Mouse (Mus musculus): ENCODE results near the gene Cpa4. TPM values are rescaled to one million over a fixed set of nuclear protein-coding genes. Genes with fewer than 3 reads are reported as not detected.

Cpa4 gene
- polyA plus RNA-seq, 1 experiment from 2014 or later, result 0.84 TPM

GRCm38 (mm10) chr6:30614251-30614650, 46.1 kb downstream of the Cpa4 start:
- Histone ChIP-seq H3K36me3 (ENCODE audit: control insufficient read depth, insufficient read depth, low read length) (no peaks in the 10 kb centered on the region), H3K9me3 (ENCODE audit: control insufficient read depth, low read length) (no peaks in the 10 kb centered on the region), H3K4me2 (ENCODE audit: low read length) (no peak overlapping the region), H3K4me3 (ENCODE audit: low read length) (no peak overlapping the region), H3K27me3 (replicated peaks; ENCODE audit: control insufficient read depth, insufficient read depth, low read length) (0 out of 2 replicates have a peak, but pooled peaks cover 2% of the 10 kb centered on the region), H3K4me1 (ENCODE audit: control insufficient read depth, insufficient read depth, low read depth, low read length) (peaks cover 25% of the 10 kb centered on the region), H3K9ac (ENCODE audit: low read depth, low read length) (no peak overlapping the region), H3K27ac (ENCODE audit: low read depth, low read length) (no peak overlapping the region)
- ATAC-seq, result no peak
- 63% methylated on average over 6 of the region's 6 CpGs for WGBS

GRCm38 (mm10) chr6:30615741-30616140, 47.6 kb downstream of the Cpa4 start:
- WGBS, result 22% methylated on average over 4 of the region's 4 CpGs
- ATAC-seq, result no peak

GRCm38 (mm10) chr6:30616491-30616941, 48.3 kb downstream of the Cpa4 start:
- Histone ChIP-seq H3K4me2 (ENCODE audit: low read length) (no peak overlapping the region), H3K27ac (ENCODE audit: low read depth, low read length) (0 out of 2 replicates have a peak overlapping the region, but pooled peaks have one; percentile 3)

More at GRCm38 (mm10) chr6:30615741-30616140, 47.6 kb downstream of the Cpa4 start:
- H3K36me3 ChIP-seq (ENCODE audit: control insufficient read depth, insufficient read depth, low read length), result no peaks in the 10 kb centered on the region
- H3K4me3 ChIP-seq (ENCODE audit: low read length), result no peak overlapping the region
- 0 out of 2 replicates have a peak, but pooled peaks cover 2% of the 10 kb centered on the region for H3K27me3 ChIP-seq (replicated peaks; ENCODE audit: control insufficient read depth, insufficient read depth, low read length)
- peaks cover 25% of the 10 kb centered on the region for H3K4me1 ChIP-seq (ENCODE audit: control insufficient read depth, insufficient read depth, low read depth, low read length)
- H3K4me2 ChIP-seq (ENCODE audit: low read length), result no peak overlapping the region
- no peaks in the 10 kb centered on the region for H3K9me3 ChIP-seq (ENCODE audit: control insufficient read depth, low read length)
- no peak overlapping the region for H3K9ac ChIP-seq (ENCODE audit: low read depth, low read length)
- no peak overlapping the region for H3K27ac ChIP-seq (ENCODE audit: low read depth, low read length)

GRCm38 (mm10) chr6:30617020-30617958, 49.1 kb downstream of the Cpa4 start:
- peak overlapping the region; percentile 70 for H3K27ac ChIP-seq (ENCODE audit: low read depth, low read length)
- 5% methylated on average over 11 of the region's 13 CpGs for WGBS
- 0 out of 2 replicates have a peak, but pooled peaks cover under 1% of the 10 kb centered on the region for H3K27me3 ChIP-seq (replicated peaks; ENCODE audit: control insufficient read depth, insufficient read depth, low read length)
- ATAC-seq, result peak; percentile 62
- H3K4me3 ChIP-seq (ENCODE audit: low read length), result peak overlapping the region; percentile 28
- H3K4me1 ChIP-seq (ENCODE audit: control insufficient read depth, insufficient read depth, low read depth, low read length), result peaks cover 25% of the 10 kb centered on the region
- H3K9me3 ChIP-seq (ENCODE audit: control insufficient read depth, low read length), result no peaks in the 10 kb centered on the region
- peak overlapping the region; percentile 53 for H3K9ac ChIP-seq (ENCODE audit: low read depth, low read length)
- no peaks in the 10 kb centered on the region for H3K36me3 ChIP-seq (ENCODE audit: control insufficient read depth, insufficient read depth, low read length)
- peak overlapping the region; percentile 58 for H3K4me2 ChIP-seq (ENCODE audit: low read length)

More at GRCm38 (mm10) chr6:30616491-30616941, 48.3 kb downstream of the Cpa4 start:
- H3K27me3 ChIP-seq (replicated peaks; ENCODE audit: control insufficient read depth, insufficient read depth, low read length), result 0 out of 2 replicates have a peak, but pooled peaks cover 2% of the 10 kb centered on the region
- H3K9me3 ChIP-seq (ENCODE audit: control insufficient read depth, low read length), result no peaks in the 10 kb centered on the region
- H3K4me1 ChIP-seq (ENCODE audit: control insufficient read depth, insufficient read depth, low read depth, low read length), result peaks cover 25% of the 10 kb centered on the region
- no peak for ATAC-seq
- no peak overlapping the region for H3K4me3 ChIP-seq (ENCODE audit: low read length)
- H3K36me3 ChIP-seq (ENCODE audit: control insufficient read depth, insufficient read depth, low read length), result no peaks in the 10 kb centered on the region
- H3K9ac ChIP-seq (ENCODE audit: low read depth, low read length), result no peak overlapping the region
- WGBS, result 5% methylated on average over 8 of the region's 8 CpGs

- Histone ChIP-seq H3K27ac (ENCODE audit: low read depth, low read length) (peak overlapping the region; percentile 70), H3K4me3 (ENCODE audit: low read length) (peak overlapping the region; percentile 28), H3K4me2 (ENCODE audit: low read length) (peak overlapping the region; percentile 58), H3K36me3 (ENCODE audit: control insufficient read depth, insufficient read depth, low read length) (no peaks in the 10 kb centered on the region), H3K27me3 (replicated peaks; ENCODE audit: control insufficient read depth, insufficient read depth, low read length) (no peaks in the 10 kb centered on the region), H3K9ac (ENCODE audit: low read depth, low read length) (peak overlapping the region; percentile 53), H3K9me3 (ENCODE audit: control insufficient read depth, low read length) (no peaks in the 10 kb centered on the region), H3K4me1 (ENCODE audit: control insufficient read depth, insufficient read depth, low read depth, low read length) (peaks cover 25% of the 10 kb centered on the region)
- peak; percentile 93 for ATAC-seq
- 4% methylated on average over 18 of the region's 18 CpGs for WGBS
Observed at GRCm38 (mm10) chr6:30617959-30618590, 49.9 kb downstream of the Cpa4 start.

- H3K36me3 ChIP-seq (ENCODE audit: control insufficient read depth, insufficient read depth, low read length), result no peaks in the 10 kb centered on the region
- WGBS, result 23% methylated on average over 6 of the region's 6 CpGs
- peak overlapping the region; percentile 26; the same call in 1 of the 2 replicates for H3K27ac ChIP-seq (ENCODE audit: low read depth, low read length)
- no peak for ATAC-seq
- no peak overlapping the region for H3K9ac ChIP-seq (ENCODE audit: low read depth, low read length)
- H3K4me1 ChIP-seq (ENCODE audit: control insufficient read depth, insufficient read depth, low read depth, low read length), result peaks cover 25% of the 10 kb centered on the region
- no peaks in the 10 kb centered on the region for H3K9me3 ChIP-seq (ENCODE audit: control insufficient read depth, low read length)
- no peak overlapping the region for H3K4me3 ChIP-seq (ENCODE audit: low read length)
- no peaks in the 10 kb centered on the region for H3K27me3 ChIP-seq (replicated peaks; ENCODE audit: control insufficient read depth, insufficient read depth, low read length)
- H3K4me2 ChIP-seq (ENCODE audit: low read length), result no peak overlapping the region
Observed at GRCm38 (mm10) chr6:30618735-30619134, 50.6 kb downstream of the Cpa4 start.

- no peak for ATAC-seq
- WGBS, result 62% methylated on average over 5 of the region's 5 CpGs
- no peak overlapping the region for H3K4me2 ChIP-seq (ENCODE audit: low read length)
Observed at GRCm38 (mm10) chr6:30619606-30620005, 51.4 kb downstream of the Cpa4 start.

GRCm38 (mm10) chr6:30620591-30620990, 52.4 kb downstream of the Cpa4 start:
- WGBS, result 75% methylated on average over 4 of the region's 4 CpGs

More at GRCm38 (mm10) chr6:30619606-30620005, 51.4 kb downstream of the Cpa4 start:
- Histone ChIP-seq H3K4me3 (ENCODE audit: low read length) (no peak overlapping the region), H3K36me3 (ENCODE audit: control insufficient read depth, insufficient read depth, low read length) (no peaks in the 10 kb centered on the region), H3K27ac (ENCODE audit: low read depth, low read length) (no peak overlapping the region), H3K9ac (ENCODE audit: low read depth, low read length) (no peak overlapping the region), H3K27me3 (replicated peaks; ENCODE audit: control insufficient read depth, insufficient read depth, low read length) (no peaks in the 10 kb centered on the region), H3K9me3 (ENCODE audit: control insufficient read depth, low read length) (no peaks in the 10 kb centered on the region), H3K4me1 (ENCODE audit: control insufficient read depth, insufficient read depth, low read depth, low read length) (peaks cover 25% of the 10 kb centered on the region)

GRCm38 (mm10) chr6:30620994-30621393, 52.8 kb downstream of the Cpa4 start:
- H3K27me3 ChIP-seq (replicated peaks; ENCODE audit: control insufficient read depth, insufficient read depth, low read length), result no peaks in the 10 kb centered on the region
- H3K9ac ChIP-seq (ENCODE audit: low read depth, low read length), result no peak overlapping the region
- WGBS, result 85% methylated on average over 6 of the region's 6 CpGs
- no peaks in the 10 kb centered on the region for H3K36me3 ChIP-seq (ENCODE audit: control insufficient read depth, insufficient read depth, low read length)
- H3K4me2 ChIP-seq (ENCODE audit: low read length), result no peak overlapping the region
- peaks cover 23% of the 10 kb centered on the region for H3K4me1 ChIP-seq (ENCODE audit: control insufficient read depth, insufficient read depth, low read depth, low read length)
- no peak overlapping the region for H3K4me3 ChIP-seq (ENCODE audit: low read length)
- H3K9me3 ChIP-seq (ENCODE audit: control insufficient read depth, low read length), result no peaks in the 10 kb centered on the region
- ATAC-seq, result no peak
- H3K27ac ChIP-seq (ENCODE audit: low read depth, low read length), result no peak overlapping the region

More at GRCm38 (mm10) chr6:30620591-30620990, 52.4 kb downstream of the Cpa4 start:
- Histone ChIP-seq H3K27ac (ENCODE audit: low read depth, low read length) (no peak overlapping the region), H3K9me3 (ENCODE audit: control insufficient read depth, low read length) (no peaks in the 10 kb centered on the region), H3K36me3 (ENCODE audit: control insufficient read depth, insufficient read depth, low read length) (no peaks in the 10 kb centered on the region), H3K4me1 (ENCODE audit: control insufficient read depth, insufficient read depth, low read depth, low read length) (peaks cover 25% of the 10 kb centered on the region), H3K4me2 (ENCODE audit: low read length) (no peak overlapping the region), H3K9ac (ENCODE audit: low read depth, low read length) (no peak overlapping the region), H3K4me3 (ENCODE audit: low read length) (no peak overlapping the region), H3K27me3 (replicated peaks; ENCODE audit: control insufficient read depth, insufficient read depth, low read length) (no peaks in the 10 kb centered on the region)
- no peak for ATAC-seq

Measured in hindbrain, embryonic 16.5 days (tissue).